Mouse (Mus musculus) adrenal gland, adult (tissue): ENCODE data around the gene 1700019N19Rik.

Experiments
- DNase-seq, 2 experiments: peaks; one replicate each; pipeline ENCODE4 v3.0.0; 2022 to 2023; ENCODE audit warnings: low spot score in 1 of 2; ENCODE audit not compliant: inconsistent age in 2 of 2

The 1700019N19Rik gene

GRCm38 (mm10) chr19:58808864-58809263, 14.6 kb upstream of the 1700019N19Rik start:
- no peak for DNase-seq

- DNase-seq = peak; percentile 69 to 91
Observed at GRCm38 (mm10) chr19:58806364-58806763, 12.1 kb upstream of the 1700019N19Rik start.

GRCm38 (mm10) chr19:58805191-58805779, 11.0 kb upstream of the 1700019N19Rik start:
- no peak for DNase-seq

DNA sequence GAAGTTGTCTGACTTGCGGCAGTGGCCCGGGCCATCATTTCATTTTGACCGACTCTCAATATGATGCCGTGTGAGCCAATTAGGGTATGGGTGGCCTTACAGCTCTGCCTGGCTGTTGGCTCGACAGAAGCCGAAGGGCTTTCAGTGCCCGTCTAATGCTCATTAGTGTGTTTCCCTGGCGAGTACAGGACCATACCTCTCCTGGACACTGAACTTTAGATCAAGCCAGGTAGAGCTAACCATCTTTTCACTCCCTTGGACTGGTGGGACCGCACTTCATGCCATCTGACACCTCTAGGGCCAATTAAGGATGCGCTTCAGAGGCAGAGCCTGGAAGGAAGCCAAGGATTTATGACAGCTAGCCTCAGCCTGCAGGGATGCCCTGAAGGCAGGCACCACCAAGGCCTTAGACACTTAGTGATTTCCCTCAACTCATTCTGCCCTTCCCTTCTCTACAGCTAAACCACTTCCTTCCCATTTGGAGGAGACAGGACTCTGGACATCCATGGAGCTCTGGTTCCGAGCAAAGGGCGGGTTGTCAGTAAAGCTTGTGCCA, 931 bp upstream of the 1700019N19Rik start:
- peak in 1 of 2 experiments; percentile 26 for DNase-seq

GRCm38 (mm10) chr19:58789194-58789593, 5.1 kb downstream of the 1700019N19Rik start:
- peak in 1 of 2 experiments; percentile 69 for DNase-seq

DNA sequence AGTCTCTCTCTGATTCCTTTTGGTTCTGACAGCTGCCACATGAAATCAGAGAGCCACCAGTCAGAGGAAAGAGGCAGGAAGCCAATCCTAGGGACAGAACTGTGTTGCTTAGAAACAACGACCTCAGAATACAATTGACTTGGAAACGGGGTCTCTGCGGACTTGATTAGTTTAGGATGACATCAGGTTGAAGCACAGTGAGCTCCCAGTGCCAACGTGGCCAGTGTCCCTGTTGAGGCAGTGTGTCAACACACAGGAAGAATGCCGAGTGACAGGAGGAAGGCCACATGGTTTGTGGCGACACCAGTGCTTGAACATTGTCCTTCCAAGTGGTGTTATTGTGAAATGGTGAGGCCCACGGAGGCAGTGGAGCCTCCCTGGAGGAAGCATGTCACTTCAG, 10.3 kb downstream of the 1700019N19Rik start:
- DNase-seq = peak in 1 of 2 experiments; percentile 68

GRCm38 (mm10) chr19:58781566-58781965, 12.7 kb downstream of the 1700019N19Rik start:
- no peak for DNase-seq

DNA sequence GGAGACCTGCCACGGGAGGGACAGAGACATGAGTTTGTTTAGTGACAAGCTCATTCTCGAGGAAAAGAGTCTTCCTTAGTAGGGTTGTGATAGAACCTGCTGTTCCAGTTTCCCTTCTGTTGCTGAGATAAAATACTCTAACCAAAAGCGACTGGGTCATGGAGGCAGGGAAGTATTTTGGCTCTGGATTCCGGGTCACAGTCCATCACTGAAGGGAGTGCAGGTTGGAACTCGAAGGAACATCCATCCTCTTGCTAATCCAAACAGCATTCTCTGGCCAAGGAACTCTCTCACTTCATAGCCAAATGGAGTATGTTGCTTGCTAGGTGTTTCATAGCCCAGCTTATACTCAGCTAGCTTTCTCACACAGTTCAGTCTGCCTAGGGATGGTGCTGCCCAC, 17.8 kb downstream of the 1700019N19Rik start:
- no peak for DNase-seq

GRCm38 (mm10) chr19:58767329-58767728, 26.9 kb downstream of the 1700019N19Rik start:
- no peak for DNase-seq

- peak; percentile 52 to 81 for DNase-seq
Observed at GRCm38 (mm10) chr19:58762848-58763541, 31.3 kb downstream of the 1700019N19Rik start.

GRCm38 (mm10) chr19:58762316-58762715, 31.9 kb downstream of the 1700019N19Rik start:
- no peak for DNase-seq

DNA sequence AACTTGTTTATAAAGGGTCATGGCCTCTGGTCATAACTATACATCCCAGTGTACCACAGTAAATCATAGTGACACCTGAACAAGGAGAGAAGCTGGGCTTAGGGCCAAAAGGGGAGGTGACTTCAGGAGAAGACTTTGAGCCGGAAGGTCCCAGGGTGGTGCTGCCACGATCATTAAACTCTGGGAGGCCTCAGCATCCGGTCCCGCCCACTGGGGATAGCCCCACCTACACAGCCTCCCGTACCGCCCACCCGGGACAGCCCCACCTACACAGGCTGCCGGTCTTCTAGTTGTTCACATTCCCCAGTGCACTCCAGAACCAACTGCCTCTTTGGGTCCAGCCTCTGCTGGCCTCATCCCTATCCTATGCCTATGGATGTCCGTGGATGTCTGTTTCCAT, 34.8 kb downstream of the 1700019N19Rik start, which contains the start of gene Pnliprp2:
TSS of gene Pnliprp2 (plus strand) at position 297 of the 400 bp plus-strand sequence.
- DNase-seq = peak; percentile 7 to 33

- DNase-seq = no peak
Observed at GRCm38 (mm10) chr19:58758871-58759270, 35.4 kb downstream of the 1700019N19Rik start.

DNA sequence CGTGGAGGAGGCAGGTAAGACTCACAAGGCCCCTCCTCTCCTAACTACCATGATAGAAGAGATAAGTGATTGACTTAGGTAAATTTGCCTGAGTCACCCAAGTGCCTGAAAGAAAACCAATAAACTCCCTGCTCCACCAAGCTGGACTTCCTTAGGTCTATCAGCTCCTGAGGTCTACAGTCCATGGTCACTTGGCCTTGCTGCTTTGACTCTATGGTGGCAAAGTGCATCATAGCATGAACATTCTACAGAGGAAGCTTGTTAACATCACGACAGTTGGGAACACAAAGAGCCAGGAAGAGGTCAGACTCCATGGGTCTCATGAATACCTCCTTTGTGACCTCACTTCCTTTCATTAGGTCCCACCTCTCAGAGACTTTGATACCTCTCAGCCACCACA, 42.8 kb downstream of the 1700019N19Rik start:
- no peak for DNase-seq

DNA sequence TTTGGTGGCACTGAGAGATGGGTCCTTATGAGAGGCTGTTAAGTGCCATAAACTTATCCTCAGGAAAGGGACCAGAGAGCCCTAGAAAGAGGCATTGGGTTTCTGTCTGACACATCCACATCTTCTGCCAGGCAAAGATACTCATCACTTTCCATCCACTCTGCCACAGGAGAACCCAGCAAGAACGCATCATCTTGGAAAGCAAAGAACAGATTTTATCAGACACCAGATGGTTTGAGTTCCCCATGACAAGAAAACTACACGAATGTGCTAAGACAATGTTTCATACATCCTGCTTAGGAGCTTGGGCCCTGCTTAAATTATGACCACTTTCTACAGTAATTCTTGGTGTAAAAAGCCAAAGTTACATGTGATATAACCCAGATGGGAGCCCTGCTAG, 43.4 kb downstream of the 1700019N19Rik start:
- DNase-seq = no peak

GRCm38 (mm10) chr19:58747498-58748000, 46.7 kb downstream of the 1700019N19Rik start:
- no peak for DNase-seq

DNA sequence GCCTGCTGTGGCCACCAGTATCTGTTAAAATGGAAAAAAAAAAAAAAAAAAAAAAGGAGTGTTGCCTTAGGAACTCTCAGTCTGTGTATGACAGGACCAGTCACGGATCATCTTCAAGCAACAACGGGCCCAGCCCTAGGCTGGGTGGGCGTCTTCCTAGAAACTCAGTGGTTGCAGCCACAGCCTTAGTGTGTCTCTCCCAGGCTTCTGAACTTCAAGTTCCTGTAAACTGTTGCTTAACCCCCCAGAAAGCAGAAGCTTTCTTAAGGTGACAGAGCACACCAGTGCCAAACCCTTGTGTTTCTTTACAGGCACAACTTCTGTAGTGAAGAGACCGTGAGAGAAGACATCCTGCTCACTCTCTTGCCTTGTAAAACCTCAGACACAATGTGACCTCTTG, 50.5 kb downstream of the 1700019N19Rik start:
- DNase-seq = no peak

DNA sequence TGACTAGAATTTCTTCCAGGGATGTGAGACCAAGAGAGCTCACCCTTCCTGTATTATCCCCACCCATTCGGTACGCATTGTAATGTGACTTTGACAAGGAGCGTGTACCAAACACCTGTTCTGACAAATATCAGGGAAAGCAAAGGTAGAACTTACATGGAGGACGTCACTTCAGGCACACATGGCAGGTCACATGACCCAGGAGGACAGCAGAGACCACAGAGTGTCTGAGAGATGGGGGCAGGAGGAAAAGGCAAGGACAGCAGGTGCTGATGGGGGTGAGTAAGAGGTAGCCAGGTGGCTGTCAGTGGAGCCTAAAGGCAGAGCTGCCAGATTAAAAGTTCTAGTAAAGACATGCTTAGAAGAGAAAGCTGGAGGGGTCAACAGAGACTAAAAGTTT, 51.5 kb downstream of the 1700019N19Rik start:
- no peak for DNase-seq

GRCm38 (mm10) chr19:58741036-58741435, 53.2 kb downstream of the 1700019N19Rik start:
- no peak for DNase-seq

DNA sequence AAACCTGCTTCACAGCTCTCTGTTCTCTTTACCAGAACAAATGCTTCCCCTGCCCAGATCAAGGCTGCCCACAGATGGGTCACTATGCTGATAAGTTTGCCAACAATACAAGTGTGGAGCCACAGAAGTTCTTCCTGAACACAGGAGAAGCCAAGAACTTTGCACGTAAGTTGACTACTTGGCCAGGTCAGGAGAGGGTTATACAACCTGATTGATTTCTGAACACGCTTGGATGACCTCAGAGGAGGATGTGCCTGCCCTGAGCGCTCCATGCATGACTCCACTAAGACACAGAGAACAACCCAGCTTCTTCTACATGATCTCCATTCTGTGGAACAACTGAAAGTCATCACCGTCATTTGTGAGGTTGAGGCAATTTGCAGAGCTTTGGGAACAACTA, 56.1 kb downstream of the 1700019N19Rik start:
- DNase-seq = no peak
